Mouse (Mus musculus) spleen, adult 12 weeks (tissue): ENCODE data around the gene Nsd1.
"Not testable (repeated sequence)": the region's sequence is repeated elsewhere in the genome, so short reads cannot be mapped to it uniquely, and the experiment has no call there.

Experiments
- DNase-seq: peaks from one replicate; pipeline ENCODE4 v3.0.0; 2022; ENCODE audit warnings: low spot score

The Nsd1 gene

DNA sequence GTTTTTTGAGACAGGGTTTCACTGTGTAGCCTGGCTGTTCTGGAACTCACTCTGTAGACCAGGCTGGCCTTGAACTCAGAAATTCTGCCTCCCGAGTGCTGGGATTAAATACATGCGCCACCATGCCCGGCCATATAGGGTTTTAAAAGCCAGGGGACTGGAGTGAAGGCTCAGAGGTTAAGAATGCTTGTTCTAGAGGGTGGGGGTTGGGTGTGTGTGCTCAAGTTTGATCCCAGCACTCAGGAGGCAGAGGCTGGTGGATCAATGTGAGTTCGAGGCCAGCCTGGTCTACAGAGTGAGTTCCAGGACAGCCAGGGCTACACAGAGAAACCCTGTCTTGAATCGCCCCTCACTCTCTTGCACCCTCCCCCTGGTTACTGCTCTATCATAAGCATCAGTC is 18.0 kb upstream of the Nsd1 start:
- no peak for DNase-seq

DNA sequence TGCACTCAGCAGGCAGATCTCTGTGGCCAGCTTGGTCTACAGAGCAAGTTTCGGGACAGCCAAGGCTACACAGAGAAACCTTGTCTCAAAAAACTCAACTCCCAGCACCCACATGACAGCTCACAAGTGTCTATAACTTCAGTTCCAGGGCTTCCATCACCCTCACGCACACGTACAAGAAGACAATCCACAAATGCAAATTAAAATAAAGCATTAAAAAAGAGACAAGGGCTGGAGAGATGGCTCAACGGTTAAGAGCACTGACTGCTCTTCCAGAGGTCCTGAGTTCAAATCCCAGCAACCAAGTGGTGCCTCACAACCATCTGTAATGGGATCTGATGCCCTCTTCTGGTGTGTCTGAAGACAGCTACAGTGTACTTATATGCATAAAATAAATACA is 6.8 kb upstream of the Nsd1 start:
- DNase-seq = not testable (repeated sequence)

DNA sequence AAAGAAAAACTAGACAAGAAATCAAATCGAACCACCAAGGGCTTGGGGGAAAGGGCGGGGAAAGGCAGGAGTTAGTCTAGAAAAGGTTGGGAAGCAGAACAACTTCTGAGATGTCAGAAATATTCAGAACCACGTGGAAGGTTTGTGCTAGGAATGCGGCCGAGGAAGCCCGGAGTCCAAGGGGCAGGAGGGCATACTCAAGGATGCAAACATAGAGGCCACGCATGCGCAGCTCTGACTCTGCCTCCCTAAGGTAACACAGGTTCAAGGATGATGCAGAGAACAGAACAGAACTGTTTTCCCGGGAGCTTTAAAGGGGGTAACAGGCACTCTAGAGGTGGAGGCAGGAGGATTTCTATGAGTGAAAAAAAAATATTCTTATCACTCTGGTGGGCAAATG is 5.8 kb upstream of the Nsd1 start:
- DNase-seq = no peak

DNA sequence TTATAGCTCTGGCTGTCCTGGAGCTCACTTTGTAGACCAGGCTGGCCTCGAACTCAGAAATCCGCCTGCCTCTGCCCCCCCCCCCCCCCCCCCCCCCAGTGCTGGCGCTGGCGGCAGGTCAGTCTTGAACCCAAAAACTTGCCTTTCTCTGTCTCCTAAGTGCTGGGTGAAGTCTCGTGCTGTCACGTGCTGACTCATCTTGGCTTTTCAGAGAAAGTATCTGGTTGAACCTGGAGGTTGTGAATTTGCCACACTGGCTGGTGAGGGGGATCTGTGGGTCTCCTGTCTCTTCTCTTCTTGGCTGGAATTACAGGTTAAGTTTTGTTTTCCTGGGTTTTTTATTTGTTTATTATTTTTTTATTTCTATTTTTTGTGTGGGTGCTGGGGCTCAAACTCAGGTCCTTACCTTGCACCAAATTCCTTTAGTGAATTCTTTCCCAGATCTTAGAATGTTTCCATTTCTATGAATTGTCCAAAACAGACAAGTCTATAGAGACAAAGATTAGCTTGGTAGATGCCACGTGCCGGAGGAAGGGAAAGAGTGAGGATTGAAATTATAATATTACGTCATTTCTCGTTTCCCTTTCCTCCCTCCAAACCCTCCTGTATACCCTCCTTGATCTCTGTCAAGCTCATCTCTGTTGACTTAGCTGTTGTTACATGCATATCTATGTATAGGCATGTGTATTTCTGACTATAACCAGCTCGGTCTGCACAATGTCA is 4.8 kb upstream of the Nsd1 start:
- DNase-seq = no peak

DNA sequence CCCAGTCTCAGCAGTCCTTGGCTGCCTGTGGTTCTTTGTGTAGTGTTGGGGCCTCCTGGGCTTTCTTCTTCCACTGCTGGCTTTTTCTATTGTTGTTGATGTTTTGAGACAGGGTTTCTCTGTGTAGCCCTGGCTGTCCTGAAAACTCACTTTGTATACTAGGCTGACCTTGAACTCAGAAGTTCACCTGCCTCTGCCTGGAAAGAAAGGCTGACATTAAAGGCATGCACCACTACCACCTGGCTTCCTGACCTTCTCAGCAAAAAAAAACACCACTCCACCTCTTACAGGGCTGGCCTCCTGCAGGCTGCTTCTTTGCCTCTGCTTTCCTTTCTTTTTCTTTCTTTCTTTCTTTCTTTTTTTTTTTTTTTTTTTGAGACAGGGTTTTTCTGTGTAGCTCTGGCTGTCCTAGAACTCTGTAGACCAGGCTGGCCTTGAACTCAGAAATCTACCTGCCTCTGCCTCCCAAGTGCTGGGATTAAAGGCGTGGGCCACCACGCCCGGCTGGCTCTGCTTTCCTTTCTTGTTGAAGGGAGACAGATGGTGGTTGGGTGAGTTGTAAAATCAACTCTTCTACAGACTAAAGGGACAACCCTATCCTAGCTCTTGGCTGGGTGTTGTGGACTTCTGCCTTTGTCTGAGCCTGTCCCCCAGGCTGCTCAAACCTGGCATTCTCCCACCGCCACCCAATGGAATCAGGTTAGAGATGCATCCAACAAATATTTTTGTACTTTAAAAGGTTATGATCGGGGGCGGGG is 4.0 kb upstream of the Nsd1 start:
- DNase-seq = no peak

DNA sequence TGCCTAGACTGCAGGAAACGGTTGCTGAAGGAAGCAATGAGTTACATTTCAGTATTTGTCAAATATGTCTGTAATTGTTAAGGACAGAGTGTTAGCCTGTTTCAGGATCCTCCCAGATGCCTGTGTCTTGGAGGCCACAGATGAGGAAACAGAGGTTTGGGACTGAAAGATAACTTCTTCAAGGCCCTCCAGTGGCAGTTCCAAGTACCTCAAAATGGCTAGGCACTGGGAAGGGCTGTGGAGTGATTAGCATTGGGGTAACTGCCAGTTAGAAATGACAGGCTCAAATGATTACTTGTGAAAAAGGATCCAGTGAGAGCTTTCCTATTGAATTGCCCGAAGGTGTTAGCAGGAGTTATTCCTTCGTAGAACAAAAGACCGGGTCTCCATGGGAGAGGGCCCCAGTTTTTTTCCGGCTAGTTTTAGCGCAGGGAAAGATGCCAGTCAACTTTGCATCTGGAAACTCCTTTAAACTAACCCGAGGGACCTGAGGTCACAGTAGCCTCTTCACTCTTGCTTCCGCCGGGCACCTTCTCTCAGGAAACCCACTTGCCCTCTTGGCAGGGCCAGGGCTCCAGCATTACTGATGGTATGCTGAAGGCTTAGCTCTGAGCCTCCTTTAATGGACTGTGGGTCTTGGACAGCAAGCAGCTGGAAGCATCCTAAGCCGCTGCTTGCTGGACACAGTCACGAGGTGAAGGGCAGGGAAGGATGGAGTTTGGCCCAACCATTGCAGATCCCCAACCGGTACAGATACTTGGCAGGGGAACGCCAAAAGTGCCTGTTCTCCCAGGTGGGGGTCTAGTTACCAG is 539 bp upstream of the Nsd1 start:
- no peak for DNase-seq

DNA sequence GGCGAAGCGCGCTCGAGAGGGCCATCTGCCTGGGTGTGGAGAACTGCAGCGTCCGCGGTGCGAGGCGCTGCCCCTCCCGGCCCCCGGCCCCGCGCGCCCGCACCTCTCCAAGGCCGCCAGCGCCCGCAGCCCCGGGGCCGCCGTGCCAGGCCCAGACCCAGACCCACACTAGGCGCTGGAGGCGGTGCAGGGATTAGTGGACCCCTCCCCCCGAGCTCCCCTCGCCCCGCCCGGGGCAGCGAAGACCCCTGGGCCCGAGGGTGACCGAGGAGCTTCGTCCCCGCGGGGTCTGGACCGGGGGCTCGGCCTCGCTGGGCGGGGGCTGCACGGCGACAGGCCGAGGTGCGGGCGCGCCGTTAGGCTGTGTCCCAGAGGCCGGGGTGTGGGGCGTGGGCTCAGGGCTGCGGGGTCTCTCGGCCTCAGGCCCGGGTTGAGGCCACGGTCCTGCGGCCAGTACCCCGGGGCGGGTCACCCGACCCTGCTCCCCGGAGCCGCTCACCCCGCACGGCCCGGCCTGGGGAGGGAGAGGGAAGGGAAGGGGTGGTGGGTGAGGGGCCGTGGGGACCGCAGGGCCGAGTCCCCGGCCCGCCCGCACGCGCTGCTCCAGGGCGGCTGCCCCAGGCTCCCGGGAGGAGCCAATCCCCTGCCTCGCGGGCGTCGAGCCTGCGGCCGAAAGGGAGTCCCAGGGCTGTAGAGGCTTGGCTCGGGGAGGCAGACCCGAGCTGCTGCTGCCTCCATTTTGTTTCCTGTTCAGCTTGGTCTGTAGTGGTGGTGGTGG is 800 bp downstream of the Nsd1 start:
- no peak for DNase-seq

DNA sequence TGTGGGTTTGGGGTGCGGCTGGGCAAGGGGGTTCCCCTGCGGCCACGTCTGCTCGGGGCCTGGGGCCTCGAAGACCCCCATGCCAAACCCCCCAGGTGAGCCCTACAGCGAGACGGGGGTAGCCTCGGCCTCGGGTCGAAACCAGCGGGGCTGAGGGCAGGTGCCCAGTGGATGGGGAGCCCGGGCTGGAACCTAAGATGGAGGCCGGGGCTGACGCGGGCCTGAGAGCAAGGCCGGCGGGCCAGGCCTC is 1.3 kb downstream of the Nsd1 start:
- peak; percentile 75 for DNase-seq

DNA sequence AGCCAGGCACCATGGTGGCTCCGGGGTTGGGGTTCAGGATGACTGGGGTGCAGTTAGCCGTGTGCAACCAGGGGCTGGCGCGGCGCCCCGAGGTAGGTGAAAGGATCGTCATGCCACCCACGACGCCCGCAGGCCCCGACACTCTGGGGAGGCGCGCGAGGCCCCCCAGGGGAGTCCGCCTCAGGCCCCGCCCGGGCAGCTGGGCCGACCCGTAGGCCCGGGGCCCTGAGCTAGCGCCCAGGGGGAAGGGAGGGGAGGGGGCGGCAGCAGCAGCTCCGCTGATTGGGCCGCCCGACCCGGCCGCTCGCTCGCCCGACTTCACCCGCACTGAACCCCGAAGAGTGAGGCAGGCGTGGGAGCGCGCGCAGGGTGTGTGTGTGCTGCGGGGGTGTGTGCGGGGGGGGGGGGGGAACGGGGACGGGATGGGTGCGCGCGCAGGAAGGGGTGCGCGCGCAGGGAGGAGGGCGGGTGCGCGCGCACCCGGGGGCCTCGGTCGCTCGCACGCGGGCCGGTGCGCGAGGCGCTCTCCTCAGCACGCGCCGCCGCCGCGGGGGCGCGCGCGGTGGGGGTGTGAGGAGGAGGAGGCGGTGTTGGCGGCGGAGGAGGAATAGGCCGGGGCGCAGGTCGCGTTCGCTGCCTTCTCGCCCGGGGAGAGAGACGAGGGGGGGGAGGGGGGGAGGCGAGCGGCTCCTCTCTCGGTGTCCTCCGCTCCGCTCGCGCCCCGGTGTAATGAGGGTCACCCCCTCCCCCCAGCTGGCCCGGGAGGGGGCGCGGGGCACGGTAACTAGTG is 1.8 kb downstream of the Nsd1 start:
- peak; percentile 80 for DNase-seq

DNA sequence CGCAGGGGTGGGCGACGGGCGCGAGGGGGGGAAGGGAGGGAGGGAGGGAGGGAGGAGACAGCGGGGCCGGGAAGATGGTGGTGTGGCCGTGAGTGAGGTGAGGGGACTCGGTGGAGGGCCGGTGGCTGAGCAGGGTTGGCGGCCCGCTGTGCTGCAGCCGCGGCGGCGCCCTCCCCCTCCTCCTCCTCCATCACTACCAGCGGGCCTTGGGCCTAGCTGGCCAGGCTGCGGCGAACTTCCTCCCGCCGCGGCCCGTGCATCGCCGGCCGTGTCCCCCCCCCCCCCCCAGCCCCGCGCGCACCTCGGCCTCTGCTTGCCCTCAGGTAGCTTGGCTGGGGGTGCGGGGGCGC is 2.4 kb downstream of the Nsd1 start:
- DNase-seq = peak; percentile 39

DNA sequence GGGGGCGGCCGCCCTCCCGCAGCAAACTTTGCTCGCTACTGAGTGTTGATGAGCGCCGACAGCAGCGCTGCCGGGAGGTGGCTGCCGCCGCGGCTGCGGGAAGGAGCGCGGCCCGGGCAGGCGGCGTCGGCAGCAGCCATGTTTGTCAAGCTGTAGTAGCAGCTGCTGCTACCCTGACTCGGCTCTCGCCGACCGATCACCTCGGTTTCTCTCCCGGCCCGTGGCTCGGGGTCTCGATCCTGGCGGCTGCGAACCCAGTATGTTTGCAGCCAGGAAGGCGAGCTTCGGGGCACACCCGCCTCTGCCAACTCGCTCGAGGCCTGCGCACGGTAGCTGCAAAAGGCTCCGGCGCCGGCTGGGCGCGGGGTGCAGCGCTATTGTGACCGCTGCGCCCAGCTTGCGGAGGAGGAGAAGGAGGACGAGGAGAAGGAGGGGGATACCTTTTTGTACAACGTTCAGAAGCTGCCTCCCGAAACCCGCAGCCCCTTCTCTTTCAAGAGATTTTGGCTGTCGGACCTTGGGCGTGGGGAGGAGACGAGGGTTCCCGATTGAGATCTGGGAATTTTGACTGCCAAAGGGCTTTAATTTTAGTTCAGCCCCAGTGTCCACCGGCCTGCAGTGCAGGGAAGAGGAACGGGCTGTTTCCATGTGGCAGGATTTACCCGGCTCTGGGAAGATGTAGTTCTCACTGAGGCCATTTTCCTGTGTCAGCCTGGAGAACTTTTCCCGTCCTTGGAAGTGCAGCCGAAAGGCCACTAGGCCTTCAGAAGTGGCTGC is 3.0 kb downstream of the Nsd1 start:
- peak; percentile 61 for DNase-seq

DNA sequence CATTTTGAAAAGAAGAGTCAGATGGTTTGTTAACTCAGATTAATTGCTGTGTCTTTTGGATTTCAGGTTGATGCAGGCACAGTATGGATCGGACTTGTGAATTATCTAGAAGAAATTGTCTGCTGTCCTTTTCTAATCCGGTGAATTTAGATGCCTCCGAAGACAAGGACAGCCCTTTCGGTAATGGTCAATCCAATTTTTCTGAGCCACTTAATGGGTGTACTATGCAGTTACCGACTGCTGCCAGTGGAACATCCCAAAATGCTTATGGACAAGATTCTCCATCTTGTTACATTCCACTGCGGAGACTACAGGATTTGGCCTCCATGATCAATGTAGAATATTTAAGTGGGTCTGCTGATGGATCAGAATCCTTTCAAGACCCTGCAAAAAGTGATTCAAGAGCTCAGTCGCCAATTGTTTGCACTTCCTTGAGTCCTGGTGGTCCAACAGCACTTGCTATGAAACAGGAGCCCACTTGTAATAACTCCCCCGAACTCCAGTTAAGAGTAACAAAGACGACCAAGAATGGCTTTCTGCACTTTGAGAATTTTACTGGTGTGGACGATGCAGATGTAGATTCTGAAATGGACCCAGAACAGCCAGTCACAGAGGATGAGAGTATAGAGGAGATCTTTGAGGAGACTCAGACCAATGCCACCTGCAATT is 3.7 kb downstream of the Nsd1 start:
- DNase-seq = no peak

DNA sequence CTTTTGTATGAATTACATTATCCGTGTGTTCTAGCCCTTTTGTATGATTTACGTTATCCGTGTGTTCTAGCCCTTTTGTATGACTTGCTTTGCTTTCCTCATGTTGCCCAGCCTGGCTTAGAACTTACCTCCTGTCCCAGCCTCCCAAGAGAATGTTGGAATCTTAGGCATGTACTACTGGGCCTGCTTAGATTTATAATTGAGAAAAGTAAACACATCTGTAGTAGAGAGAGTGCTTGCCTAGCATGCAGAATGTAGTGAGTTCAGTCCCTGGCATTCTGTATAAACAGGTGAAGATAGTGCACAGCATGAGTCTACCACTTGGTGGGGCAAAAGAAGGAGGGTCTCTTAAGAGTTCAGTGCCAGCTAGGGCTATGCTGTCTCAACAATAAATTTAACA is 14.8 kb downstream of the Nsd1 start:
- no peak for DNase-seq

DNA sequence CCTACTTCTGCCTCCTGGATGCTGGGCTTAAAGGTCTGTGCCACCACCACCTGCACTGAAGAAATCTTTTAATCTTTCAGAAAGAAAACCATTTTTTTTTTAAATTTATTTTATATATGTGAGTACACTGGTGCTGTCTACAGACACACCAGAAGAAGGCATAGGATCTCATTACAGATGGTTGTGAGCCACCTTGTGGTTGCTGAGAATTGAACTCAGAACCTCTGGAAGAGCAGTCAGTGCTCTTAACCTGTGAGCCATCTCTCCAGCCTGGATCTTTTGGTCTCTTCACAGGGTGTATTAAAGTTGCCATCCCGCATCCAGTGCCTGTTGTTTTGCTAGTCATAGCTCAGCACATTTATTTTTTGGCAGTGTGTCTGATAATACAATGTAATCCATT is 21.1 kb downstream of the Nsd1 start:
- DNase-seq = no peak

DNA sequence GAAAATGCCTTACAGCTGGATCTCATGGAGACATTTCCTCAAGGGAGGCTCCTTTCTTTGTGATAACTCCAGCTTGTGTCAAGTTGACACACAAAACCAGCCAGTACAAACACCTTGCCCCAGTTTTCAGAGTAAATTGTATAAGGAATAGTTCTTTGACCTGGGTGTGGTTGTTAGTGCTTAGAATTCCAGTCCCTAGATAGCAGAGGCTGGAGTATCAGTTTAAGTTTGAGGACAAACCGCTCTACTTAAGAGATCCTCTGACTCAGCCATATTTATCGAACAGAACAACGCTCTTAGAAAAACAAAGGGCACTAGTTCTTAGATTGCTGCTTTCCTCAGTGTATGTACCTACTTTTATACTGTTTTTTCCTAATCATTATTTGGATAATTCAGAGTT is 33.6 kb downstream of the Nsd1 start:
- DNase-seq = no peak

DNA sequence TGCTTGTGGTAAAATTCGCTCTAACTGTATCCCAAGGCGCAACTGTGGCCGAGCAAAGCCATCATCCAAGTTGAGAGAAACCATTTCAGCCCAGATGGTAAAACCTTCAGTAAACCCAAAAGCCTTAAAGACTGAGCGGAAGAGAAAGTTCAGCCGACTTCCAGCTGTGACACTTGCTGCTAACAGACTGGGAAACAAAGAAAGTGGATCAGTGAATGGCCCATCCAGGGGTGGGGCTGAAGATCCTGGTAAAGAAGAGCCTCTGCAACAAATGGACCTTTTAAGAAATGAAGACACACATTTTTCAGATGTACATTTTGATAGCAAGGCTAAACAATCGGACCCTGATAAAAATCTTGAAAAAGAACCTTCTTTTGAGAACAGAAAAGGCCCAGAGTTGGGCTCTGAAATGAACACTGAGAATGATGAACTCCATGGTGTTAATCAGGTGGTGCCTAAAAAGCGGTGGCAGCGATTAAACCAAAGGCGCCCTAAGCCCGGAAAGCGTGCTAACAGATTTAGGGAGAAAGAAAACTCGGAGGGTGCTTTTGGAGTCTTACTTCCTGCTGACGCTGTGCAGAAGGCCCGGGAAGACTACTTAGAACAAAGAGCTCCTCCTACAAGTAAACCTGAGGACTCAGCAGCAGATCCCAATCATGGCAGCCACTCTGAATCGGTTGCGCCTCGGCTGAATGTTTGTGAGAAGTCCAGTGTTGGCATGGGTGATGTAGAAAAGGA is 37.9 kb downstream of the Nsd1 start:
- DNase-seq = no peak

DNA sequence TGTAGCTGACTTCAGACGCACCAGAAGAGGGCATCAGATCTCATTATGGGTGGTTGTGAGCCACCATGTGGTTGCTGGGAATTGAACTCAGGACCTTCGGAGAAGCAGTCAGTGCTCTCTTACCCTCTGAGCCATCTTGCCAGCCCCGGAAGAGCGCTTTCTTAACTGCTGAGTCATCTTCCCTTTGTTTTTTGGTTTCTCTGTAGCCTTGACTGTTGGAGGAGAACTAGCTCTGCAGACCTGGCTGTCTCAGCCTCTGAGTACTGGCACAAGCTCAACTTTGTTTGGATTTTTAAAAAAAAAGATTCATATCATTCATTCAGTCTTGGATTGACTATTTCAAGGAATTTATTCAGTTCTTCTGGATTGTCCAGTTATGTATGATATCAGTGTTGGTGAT is 39.7 kb downstream of the Nsd1 start:
- DNase-seq = no peak

DNA sequence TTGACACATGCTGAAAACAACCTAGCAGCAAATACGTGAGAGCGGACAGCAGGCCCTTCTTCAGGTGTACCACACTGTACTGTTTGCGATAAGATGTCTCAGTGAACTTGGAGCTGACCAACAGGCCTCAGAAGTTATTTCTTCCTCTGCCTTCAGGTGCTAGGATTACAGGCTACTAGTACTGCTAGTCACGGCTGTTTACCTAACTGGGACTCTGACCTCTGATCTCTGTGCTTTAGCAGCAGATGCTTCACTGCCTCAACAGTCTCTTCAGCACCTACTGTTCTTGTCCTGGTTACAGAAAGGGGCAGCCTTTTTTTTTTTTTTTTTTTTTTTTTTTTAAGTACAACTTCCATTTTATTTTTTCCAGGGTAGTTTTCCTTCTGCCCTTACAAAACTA is 43.2 kb downstream of the Nsd1 start:
- no peak for DNase-seq

DNA sequence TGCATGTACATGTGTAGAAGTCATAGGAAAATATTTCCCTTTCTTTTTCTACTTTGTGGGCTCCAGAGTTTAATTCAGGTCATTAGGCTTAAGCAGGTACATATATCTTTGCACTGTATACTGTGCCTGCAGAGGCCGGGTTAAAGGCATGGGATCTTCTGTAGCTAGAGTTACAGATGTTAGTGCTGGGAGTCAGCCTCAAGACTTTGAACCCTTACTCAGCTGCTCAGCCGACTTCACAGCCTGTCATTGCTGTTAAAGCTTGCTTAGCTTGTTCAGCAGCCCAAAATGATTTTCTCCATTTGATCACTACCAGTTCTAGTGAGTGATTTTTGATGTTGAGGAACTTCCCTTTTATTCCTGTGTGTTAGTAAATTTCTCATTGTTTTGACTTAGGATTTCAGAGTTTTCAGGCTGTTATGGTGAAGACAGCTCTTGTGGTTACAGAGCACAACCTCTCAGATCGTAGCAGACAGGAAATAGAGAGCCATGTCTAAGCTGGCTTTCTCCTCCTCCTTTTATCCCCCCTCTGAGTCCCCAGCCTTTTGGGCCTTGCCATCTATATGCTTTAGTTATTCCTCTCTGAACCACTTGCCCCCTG is 45.6 kb downstream of the Nsd1 start:
- no peak for DNase-seq
